Mouse (Mus musculus): Measurements from ENCODE around the gene Ppp4r1.

- TF ChIP-seq EP300 (IDR thresholded peaks at IDR 0.05; ENCODE audit: insufficient read depth, low read depth, low read length): no peak
- TF ChIP-seq CTCF (IDR thresholded peaks at IDR 0.05): no peak
- no peak for TF ChIP-seq POLR2A (IDR thresholded peaks at IDR 0.05; ENCODE audit: insufficient read depth, low read depth, low read length)
These were observed 41.9 kb downstream of the Ppp4r1 start for GRCm38 (mm10) chr17:65824246-65824645.

Measured in heart, adult 2 months (tissue).